ENCODE assay signal across 15 mouse cellular contexts in genomic region chr13:56356999-56357398, GRCm38 (mm10).
"Had no signal": no experiment of that assay in that cellular context is flagged by ENCODE, and none has a peak within 500 bp of the region (broad histone marks: within the 10 kb centered on the region; RNA-seq: fewer than 3 reads in every experiment).

No protein-coding gene starts in this region.

- H3K4me1 ChIP-seq: midbrain, embryonic 13.5 days; midbrain, embryonic 15.5 days; neural tube, embryonic 12.5 days had no signal

- DNase-seq: lung, adult 2 months; lung, postnatal 14 days; lung, postnatal 36 days; right cerebral cortex, postnatal 14 days; thymus, adult 2 months; thymus, postnatal 25 days; thymus, postnatal 4 days had no signal

- H3K9ac ChIP-seq: lung, embryonic 15.5 days; midbrain, embryonic 13.5 days; midbrain, embryonic 15.5 days; neural tube, embryonic 12.5 days had no signal

- H3K4me3 ChIP-seq: lung, embryonic 15.5 days; megakaryocyte, embryonic 14.5 days; midbrain, embryonic 13.5 days; midbrain, embryonic 15.5 days; neural tube, embryonic 12.5 days had no signal

- ATAC-seq: lung, postnatal 0 days; midbrain, embryonic 13.5 days; midbrain, embryonic 15.5 days had no signal

- H3K9me3 ChIP-seq: lung, embryonic 15.5 days; midbrain, embryonic 13.5 days; midbrain, embryonic 15.5 days; neural tube, embryonic 12.5 days had no signal

- H3K36me3 ChIP-seq: lung, embryonic 15.5 days; midbrain, embryonic 13.5 days; midbrain, embryonic 15.5 days; neural tube, embryonic 12.5 days had no signal

- H3K4me2 ChIP-seq: lung, embryonic 15.5 days; midbrain, embryonic 11.5 days; midbrain, embryonic 13.5 days; midbrain, embryonic 15.5 days; neural tube, embryonic 12.5 days had no signal

- H3K27ac ChIP-seq: lung, embryonic 15.5 days; macrophage; midbrain, embryonic 13.5 days; midbrain, embryonic 15.5 days; neural tube, embryonic 12.5 days had no signal

- H3K27me3 ChIP-seq: lung, embryonic 15.5 days; midbrain, embryonic 15.5 days; neural tube, embryonic 12.5 days had no signal
